Mouse (Mus musculus): ENCODE measurements at regions not wholly inside any gene's neighbourhood (a gene's known extent, or its start where the extent isn't known, plus 50 kb on each side); places are given as distances from the start of the nearest gene placed in this dataset.

DNA sequence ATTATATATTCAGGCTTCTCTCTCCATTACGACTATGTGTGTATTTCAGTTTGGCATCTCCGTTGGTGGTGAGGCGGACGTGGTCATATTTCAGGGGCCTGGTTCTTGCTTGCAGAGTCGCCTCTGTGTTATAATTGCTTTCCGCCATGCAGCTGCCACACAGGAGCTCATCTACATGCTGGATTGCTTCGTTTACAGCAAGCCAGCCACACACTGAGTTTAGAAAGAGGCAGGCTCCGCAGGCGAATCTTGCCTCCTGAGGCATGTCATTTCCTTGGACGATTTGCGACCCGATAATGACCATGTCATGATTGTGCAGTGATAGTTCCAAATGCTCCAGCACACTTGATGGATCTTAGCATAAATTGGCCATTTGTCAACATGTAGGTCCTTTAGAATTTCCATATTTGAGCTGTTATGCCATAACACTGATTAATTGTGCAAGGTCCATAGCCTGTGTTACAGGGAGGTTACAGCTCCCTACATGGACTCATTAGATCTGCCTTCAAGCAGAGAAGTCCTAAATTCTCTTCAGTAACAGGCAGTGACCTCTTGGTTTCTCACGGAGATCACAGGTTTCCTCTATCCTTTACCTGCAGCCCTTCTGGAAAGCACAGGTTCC, 335.9 kb downstream of the Psat1 start:
- no peaks in the 10 kb centered on the region for H3K9me3 ChIP-seq
- ATAC-seq (ENCODE audit: borderline replicate concordance, extremely low read depth, low FRiP score, low TSS enrichment), result no peak
- no peaks in the 10 kb centered on the region for H3K4me1 ChIP-seq
- no peak overlapping the region for H3K4me2 ChIP-seq
- no peaks in the 10 kb centered on the region for H3K36me3 ChIP-seq
- no peak overlapping the region for H3K4me3 ChIP-seq
- WGBS, result 53% methylated on average over 13 of the region's 13 CpGs
- H3K27me3 ChIP-seq, result no peaks in the 10 kb centered on the region
- H3K27ac ChIP-seq, result no peak overlapping the region
- no peak overlapping the region for H3K9ac ChIP-seq

DNA sequence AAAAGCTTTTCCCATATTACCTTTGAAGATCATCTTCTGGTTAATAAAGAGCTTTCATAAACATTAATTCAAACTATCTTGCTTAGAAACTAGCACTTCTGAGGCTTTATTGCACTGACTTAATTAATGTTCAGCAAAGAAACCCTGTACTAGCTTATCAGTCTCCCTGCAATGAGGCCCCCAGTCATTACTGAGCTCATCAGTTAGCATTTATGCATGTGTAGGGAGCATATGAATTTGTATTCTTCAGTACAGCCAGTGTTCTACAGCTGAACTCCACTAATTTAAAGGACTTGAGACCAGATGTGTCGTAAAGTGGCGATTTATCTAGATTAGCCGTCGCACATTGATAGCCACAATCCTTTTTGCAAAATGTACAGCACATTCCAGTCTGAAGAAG, 340.7 kb downstream of the Psat1 start:
- ATAC-seq (ENCODE audit: borderline replicate concordance, extremely low read depth, low FRiP score, low TSS enrichment), result no peak
- no peaks in the 10 kb centered on the region for H3K27me3 ChIP-seq
- no peaks in the 10 kb centered on the region for H3K9me3 ChIP-seq
- H3K4me1 ChIP-seq, result no peaks in the 10 kb centered on the region
- H3K36me3 ChIP-seq, result no peaks in the 10 kb centered on the region
- no peak overlapping the region for H3K9ac ChIP-seq
- 63% methylated on average over 4 of the region's 4 CpGs for WGBS
- H3K27ac ChIP-seq, result no peak overlapping the region
- H3K4me2 ChIP-seq, result no peak overlapping the region
- no peak overlapping the region for H3K4me3 ChIP-seq

DNA sequence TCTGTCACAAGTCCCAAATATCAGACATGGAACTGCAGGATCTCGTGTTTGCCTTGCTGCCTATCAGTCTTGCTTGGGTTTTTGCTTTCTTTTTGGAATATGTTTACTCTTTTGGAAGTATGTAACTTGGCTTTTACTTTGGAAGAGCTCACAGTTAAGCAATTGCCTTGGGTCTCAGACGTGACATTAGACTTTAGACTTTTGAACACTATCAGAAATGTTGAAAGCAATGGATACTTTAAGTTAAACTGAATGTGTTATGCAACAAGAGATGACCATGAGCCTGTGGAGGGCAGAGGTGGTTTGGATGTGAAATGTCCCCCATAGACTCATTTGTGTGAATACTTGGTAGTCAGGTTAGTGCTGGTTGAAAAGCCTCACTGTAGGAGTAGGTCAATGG, 354.3 kb downstream of the Psat1 start:
- H3K4me3 ChIP-seq, result no peak overlapping the region
- H3K4me2 ChIP-seq, result no peak overlapping the region
- H3K9ac ChIP-seq, result no peak overlapping the region
- H3K27me3 ChIP-seq, result no peaks in the 10 kb centered on the region
- ATAC-seq (ENCODE audit: borderline replicate concordance, extremely low read depth, low FRiP score, low TSS enrichment), result no peak
- H3K4me1 ChIP-seq, result no peaks in the 10 kb centered on the region
- WGBS, result 64% methylated on average over 2 of the region's 2 CpGs
- no peaks in the 10 kb centered on the region for H3K9me3 ChIP-seq
- no peaks in the 10 kb centered on the region for H3K36me3 ChIP-seq
- no peak overlapping the region for H3K27ac ChIP-seq

DNA sequence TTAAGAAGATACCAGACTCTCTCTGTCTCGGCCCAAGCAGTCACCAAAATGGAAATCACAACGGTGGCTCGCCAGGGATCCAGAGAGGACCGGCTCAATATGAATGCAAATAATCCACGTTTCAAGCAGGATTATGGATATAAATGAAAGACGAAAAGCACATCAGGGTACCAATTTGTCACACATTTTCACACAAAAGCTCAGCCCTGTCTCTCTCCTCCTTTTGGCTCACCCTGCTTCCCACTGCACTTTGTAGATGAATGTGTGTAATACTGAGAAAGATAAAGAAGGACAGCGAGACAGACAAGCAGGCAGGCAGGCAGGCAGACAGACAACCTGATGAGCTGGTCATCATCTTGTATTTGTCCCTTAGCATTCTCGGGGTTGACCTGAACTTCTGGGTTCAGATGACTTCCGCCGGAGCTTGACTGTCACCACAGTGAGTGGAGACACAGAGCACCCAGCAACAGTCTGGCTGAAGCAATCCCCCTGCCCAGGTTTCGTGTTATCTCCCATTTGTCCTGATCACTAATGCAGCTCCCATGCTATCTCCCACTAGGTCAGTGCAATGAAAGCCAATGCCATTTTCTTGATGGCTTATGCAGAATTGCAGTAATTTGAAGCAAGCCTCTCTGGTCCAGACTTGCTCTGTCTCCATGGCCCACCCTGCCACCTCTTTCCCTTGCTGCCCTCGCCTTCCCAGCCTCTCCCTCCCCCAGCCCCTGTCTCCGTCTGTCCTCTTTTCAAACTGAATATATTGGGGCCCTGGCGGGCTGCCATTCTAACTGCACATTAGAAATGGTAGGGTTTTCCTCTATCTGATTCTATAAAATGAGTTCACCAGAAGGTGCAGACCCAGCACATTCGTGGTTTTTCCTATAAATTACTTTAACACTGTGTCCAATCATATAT, 363.1 kb downstream of the Psat1 start:
- Histone ChIP-seq H3K4me1 (peaks cover 7% of the 10 kb centered on the region; the same call in 1 of the 2 replicates), H3K36me3 (no peaks in the 10 kb centered on the region), H3K27ac (no peak overlapping the region), H3K9me3 (no peaks in the 10 kb centered on the region), H3K4me3 (no peak overlapping the region), H3K27me3 (no peaks in the 10 kb centered on the region), H3K9ac (no peak overlapping the region), H3K4me2 (no peak overlapping the region)
- 66% methylated on average over 15 of the region's 15 CpGs for WGBS
- no peak for ATAC-seq (ENCODE audit: borderline replicate concordance, extremely low read depth, low FRiP score, low TSS enrichment)

DNA sequence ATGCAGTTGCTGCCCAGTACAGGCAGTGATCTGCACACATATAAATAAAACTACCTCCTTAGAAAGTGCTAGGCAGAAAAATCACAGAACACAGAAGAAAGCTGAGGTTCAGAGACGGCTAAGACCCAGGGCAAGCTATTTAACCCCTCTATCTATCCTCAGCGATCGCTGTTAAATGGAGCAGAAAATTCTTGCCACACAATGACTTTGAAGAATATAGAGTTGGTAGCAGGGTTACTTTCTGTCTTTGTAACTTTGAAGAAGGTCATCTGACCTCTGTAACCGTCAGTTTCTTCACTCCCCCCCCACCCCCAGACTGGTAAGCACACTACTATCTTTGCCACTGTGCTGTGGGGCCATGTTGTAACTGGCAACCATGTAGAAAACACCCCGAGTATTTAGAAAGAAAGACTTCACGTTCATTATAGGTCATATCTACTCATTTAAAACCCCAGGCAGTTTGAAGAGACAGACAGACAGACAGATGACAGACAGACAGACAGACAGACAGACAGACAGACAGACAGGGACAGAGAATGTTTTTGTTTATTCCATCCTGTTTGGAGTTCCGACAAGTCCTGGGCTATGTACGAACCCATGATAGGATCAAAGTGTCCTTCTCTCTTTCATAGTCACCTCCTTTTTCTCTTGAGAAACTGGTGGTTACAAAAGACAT, 363.9 kb downstream of the Psat1 start:
- no peaks in the 10 kb centered on the region for H3K9me3 ChIP-seq
- H3K36me3 ChIP-seq, result no peaks in the 10 kb centered on the region
- peaks cover 7% of the 10 kb centered on the region; the same call in 1 of the 2 replicates for H3K4me1 ChIP-seq
- WGBS, result 75% methylated on average over 8 of the region's 8 CpGs
- H3K4me3 ChIP-seq, result no peak overlapping the region
- H3K9ac ChIP-seq, result no peak overlapping the region
- H3K4me2 ChIP-seq, result no peak overlapping the region
- no peak overlapping the region for H3K27ac ChIP-seq
- no peak for ATAC-seq (ENCODE audit: borderline replicate concordance, extremely low read depth, low FRiP score, low TSS enrichment)
- no peaks in the 10 kb centered on the region for H3K27me3 ChIP-seq

DNA sequence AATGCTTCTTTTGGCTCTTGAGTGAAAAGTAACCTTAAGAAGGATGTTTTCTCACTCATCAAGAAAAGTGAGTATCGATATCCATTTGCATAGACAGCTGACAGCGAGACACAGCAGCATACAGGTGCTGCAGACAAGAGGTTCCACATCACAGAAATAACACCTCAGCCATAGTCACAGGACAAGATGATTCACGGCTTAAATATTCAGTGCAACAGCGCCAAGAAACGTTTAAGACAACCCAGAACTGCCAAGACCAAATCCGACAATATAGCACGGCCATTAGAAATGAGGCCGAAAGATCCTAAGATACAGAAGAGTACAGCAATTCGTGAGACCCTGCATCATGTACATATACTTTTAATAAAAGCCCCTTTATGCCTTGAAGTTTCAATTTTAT, 375.9 kb downstream of the Psat1 start:
- H3K4me1 ChIP-seq, result no peaks in the 10 kb centered on the region
- ATAC-seq (ENCODE audit: borderline replicate concordance, extremely low read depth, low FRiP score, low TSS enrichment), result no peak
- 74% methylated on average over 9 of the region's 9 CpGs for WGBS

DNA sequence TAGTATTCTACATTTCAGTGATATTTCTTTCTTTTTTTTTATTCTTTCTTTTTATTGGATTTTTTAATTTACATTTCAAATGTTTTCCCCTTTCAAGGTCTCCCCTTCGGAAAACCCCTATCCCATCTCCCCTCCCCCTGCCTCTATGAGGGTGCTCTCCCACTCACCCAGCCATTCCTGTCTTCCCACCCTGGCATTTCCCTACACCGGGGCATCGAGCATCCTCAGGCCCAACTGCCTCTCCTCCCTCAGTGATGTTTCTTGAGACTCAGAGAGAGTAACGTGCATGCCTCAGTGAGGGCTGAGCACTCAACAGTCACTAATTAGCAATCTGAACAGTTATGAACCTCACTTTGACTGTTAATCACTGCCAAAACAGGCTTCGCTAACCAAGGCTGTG, 385.6 kb downstream of the Psat1 start:
- ATAC-seq (ENCODE audit: borderline replicate concordance, extremely low read depth, low FRiP score, low TSS enrichment), result no peak
- no peaks in the 10 kb centered on the region for H3K9me3 ChIP-seq
- H3K4me2 ChIP-seq, result no peak overlapping the region
- 82% methylated on average over 5 of the region's 5 CpGs for WGBS
- no peak overlapping the region for H3K9ac ChIP-seq
- H3K36me3 ChIP-seq, result no peaks in the 10 kb centered on the region
- H3K27me3 ChIP-seq, result no peaks in the 10 kb centered on the region
- H3K4me3 ChIP-seq, result no peak overlapping the region
- no peak overlapping the region for H3K27ac ChIP-seq
- no peaks in the 10 kb centered on the region for H3K4me1 ChIP-seq

More for the DNA sequence above, 375.9 kb downstream of the Psat1 start:
- Histone ChIP-seq H3K4me2 (no peak overlapping the region), H3K4me3 (no peak overlapping the region), H3K36me3 (no peaks in the 10 kb centered on the region), H3K9me3 (no peaks in the 10 kb centered on the region), H3K9ac (no peak overlapping the region), H3K27ac (no peak overlapping the region), H3K27me3 (no peaks in the 10 kb centered on the region)

DNA sequence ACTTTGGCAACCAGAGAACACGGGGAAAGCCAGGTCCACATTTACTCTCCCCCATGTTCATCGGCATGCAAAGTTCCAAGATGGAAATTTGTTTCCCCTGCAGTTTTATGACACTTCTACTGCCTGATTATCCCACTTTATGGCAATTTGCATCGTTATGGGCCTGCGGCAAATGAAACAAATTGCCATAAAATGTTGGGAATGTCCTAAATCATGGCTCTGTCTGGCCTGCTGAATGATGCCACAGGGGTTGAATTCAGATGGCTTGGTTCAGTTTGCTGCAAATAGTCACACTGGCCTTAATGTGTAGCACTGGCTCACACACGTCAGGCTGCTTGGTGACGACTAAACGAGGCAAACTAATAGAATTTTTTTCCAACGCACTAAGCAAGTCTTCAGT, 393.2 kb downstream of the Psat1 start:
- ATAC-seq (ENCODE audit: borderline replicate concordance, extremely low read depth, low FRiP score, low TSS enrichment), result no peak
- Histone ChIP-seq H3K27ac (no peak overlapping the region), H3K4me3 (no peak overlapping the region), H3K9me3 (no peaks in the 10 kb centered on the region), H3K4me2 (no peak overlapping the region), H3K27me3 (no peaks in the 10 kb centered on the region), H3K4me1 (no peaks in the 10 kb centered on the region), H3K9ac (no peak overlapping the region), H3K36me3 (no peaks in the 10 kb centered on the region)
- 89% methylated on average over 8 of the region's 8 CpGs for WGBS

DNA sequence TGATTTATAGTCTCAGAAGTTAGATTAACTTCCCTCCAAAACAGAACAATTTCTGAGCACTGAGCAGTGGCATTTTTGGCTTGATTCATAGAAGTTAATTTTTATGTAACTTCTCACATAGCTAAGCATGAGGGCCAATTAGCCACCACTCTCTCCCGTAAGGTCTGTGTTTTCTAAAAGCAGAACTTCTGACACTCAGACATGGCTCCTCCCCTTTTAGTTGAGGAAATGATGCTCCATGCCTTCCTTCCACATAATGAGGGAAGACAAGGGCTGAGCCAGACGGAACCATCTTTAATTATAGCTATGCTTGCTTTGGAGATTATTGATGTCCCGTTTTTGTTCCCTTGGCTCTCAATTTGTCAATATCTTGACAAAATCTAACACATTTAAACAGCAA, 429.3 kb downstream of the Psat1 start:
- no peaks in the 10 kb centered on the region for H3K9me3 ChIP-seq
- no peak overlapping the region for H3K4me2 ChIP-seq
- H3K27ac ChIP-seq, result no peak overlapping the region
- H3K36me3 ChIP-seq, result no peaks in the 10 kb centered on the region
- 74% methylated on average over 3 of the region's 3 CpGs for WGBS
- no peaks in the 10 kb centered on the region for H3K4me1 ChIP-seq
- no peaks in the 10 kb centered on the region; the same call in 1 of the 2 replicates for H3K27me3 ChIP-seq
- no peak overlapping the region for H3K9ac ChIP-seq
- ATAC-seq (ENCODE audit: borderline replicate concordance, extremely low read depth, low FRiP score, low TSS enrichment), result no peak
- H3K4me3 ChIP-seq, result no peak overlapping the region

DNA sequence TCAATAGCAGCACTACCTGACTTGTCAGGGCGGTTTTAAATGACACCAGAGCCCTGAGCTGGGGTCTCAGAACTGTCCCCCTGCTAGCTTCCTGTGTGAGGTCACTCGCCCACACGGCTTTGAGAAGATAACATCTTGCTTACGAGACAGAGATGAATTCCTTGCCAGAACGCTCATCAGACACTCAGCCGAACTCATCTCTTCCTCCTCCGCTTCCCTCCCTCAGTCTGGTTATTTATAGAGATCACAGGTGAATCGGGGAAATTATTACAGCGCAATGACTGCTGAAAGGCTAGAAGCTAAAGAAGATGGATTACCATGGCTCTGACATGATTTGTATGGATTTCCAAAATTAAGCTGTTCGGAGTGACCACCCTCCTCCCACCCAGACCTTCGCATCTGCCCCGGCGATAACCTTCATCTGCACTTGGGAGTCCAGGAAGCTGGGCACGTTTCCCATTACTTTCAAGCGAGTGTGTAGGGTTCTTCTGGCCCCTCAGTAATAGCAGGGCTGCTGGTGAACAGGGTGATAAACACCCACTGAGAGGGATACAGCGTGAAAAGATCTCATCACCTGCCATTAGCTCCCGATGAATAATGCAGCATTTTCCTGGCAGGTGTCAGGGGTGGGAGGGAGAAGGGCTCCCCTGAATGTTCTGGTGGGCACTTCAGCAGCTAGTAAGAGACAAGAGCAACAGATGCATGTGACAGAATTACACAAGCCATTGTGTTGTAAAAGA, 430.4 kb downstream of the Psat1 start:
- Histone ChIP-seq H3K36me3 (no peaks in the 10 kb centered on the region), H3K4me1 (no peaks in the 10 kb centered on the region), H3K4me3 (no peak overlapping the region), H3K9me3 (no peaks in the 10 kb centered on the region), H3K4me2 (no peak overlapping the region), H3K27ac (no peak overlapping the region), H3K9ac (no peak overlapping the region), H3K27me3 (no peaks in the 10 kb centered on the region; the same call in 1 of the 2 replicates)
- 28% methylated on average over 17 of the region's 17 CpGs for WGBS
- ATAC-seq (ENCODE audit: borderline replicate concordance, extremely low read depth, low FRiP score, low TSS enrichment), result no peak

DNA sequence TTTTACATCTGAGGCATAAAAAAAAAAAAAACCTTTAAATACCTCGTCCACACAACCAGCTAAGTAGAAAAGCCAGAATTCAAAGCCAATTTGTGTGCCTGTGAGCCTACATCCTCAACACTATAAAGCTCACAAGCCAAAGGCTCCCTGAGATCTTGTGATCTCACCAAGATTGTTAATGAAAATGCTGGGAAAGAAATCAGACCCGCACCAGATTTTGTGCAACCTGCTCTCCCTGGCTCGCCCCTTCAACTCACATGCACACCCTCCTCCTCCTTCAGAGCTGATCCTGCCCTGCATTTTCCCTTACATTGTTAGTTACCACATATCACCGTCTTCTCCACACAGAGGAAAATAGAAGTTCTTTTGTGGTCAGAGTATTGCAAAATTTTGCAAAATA, 433.9 kb downstream of the Psat1 start:
- H3K27me3 ChIP-seq, result no peaks in the 10 kb centered on the region; the same call in 1 of the 2 replicates
- H3K4me3 ChIP-seq, result no peak overlapping the region
- H3K27ac ChIP-seq, result no peak overlapping the region
- no peaks in the 10 kb centered on the region for H3K36me3 ChIP-seq
- H3K4me1 ChIP-seq, result no peaks in the 10 kb centered on the region
- H3K4me2 ChIP-seq, result no peak overlapping the region
- WGBS, result 76% methylated on average over 4 of the region's 4 CpGs
- no peaks in the 10 kb centered on the region for H3K9me3 ChIP-seq
- ATAC-seq (ENCODE audit: borderline replicate concordance, extremely low read depth, low FRiP score, low TSS enrichment), result no peak
- H3K9ac ChIP-seq, result no peak overlapping the region
